27 mouse cellular contexts compared by ENCODE assay signal in genomic region chr5:129527162-129527561, GRCm38 (mm10). TPM values are rescaled to one million over a fixed set of nuclear protein-coding genes. Genes with fewer than 3 reads are reported as not detected.
DNase-seq lines count a peak whose midpoint lies in the region; ATAC-seq and TF ChIP-seq lines count a peak whose summit lies in the region.
"Had no signal": no experiment of that assay in that cellular context is flagged by ENCODE, and none has a peak within 500 bp of the region (broad histone marks: within the 10 kb centered on the region; RNA-seq: fewer than 3 reads in every experiment).

No protein-coding gene starts in this region.

- WGBS in kidney, adult 2 months: 72% methylated on average over 5 of the region's 5 CpGs

- ATAC-seq in megakaryocyte, adult 5-6 weeks (ENCODE audit: poor library complexity, severe bottlenecking): no peak
- ATAC-seq in megakaryocyte-erythroid progenitor cell, adult 5-6 weeks (replicated peaks; ENCODE audit: low FRiP score, low TSS enrichment, poor library complexity, severe bottlenecking): peak; percentile 56
- no peak for ATAC-seq in CD4-positive, CD25-positive, alpha-beta regulatory T cell, adult 4 months
- ATAC-seq: forebrain, embryonic 14.5 days; inflammation-experienced regulatory T-cells, adult 6 months; midbrain, embryonic 13.5 days had no signal

- no peak overlapping the region for H3K27ac ChIP-seq in kidney, adult 2 months (ENCODE audit: insufficient read depth, low read depth, low read length)
- H3K27ac ChIP-seq: heart, adult 2 months; heart, embryonic 13.5 days; hindbrain, embryonic 15.5 days; midbrain, embryonic 13.5 days; neural tube, embryonic 13.5 days; stomach, postnatal 0 days had no signal

- no peak for TF ChIP-seq POLR2A in kidney, adult 2 months (IDR thresholded peaks at IDR 0.05; ENCODE audit: low read depth, low read length)

- H3K4me1 ChIP-seq in kidney, adult 2 months (ENCODE audit: control insufficient read depth, insufficient read depth, low read length): no peaks in the 10 kb centered on the region
- peaks cover 66% of the 10 kb centered on the region for H3K4me1 ChIP-seq in megakaryocyte, embryonic 14.5 days
- H3K4me1 ChIP-seq: hindbrain, embryonic 15.5 days; midbrain, embryonic 13.5 days; neural tube, embryonic 13.5 days had no signal

- H3K27me3 ChIP-seq in kidney, adult 2 months (replicated peaks; ENCODE audit: control insufficient read depth, insufficient read depth, low read length): no peaks in the 10 kb centered on the region
- H3K27me3 ChIP-seq in megakaryocyte, embryonic 14.5 days (replicated peaks): no peaks in the 10 kb centered on the region
- H3K27me3 ChIP-seq: heart, embryonic 13.5 days; hindbrain, embryonic 15.5 days; midbrain, embryonic 13.5 days; neural tube, embryonic 13.5 days had no signal

- DNase-seq in kidney, adult 2 months: peak; percentile 23
- DNase-seq in kidney, postnatal 14 days: no peak
- peak; percentile 70 for DNase-seq in fibroblast of lung, adult 2 months (ENCODE audit: low read depth)
- no peak for DNase-seq in thymus, adult 18-20 months
- DNase-seq: adrenal gland, adult 8-10 months; cerebellum, adult 2 months; cerebellum, postnatal 14 days; heart, adult 2 months; heart, postnatal 10 days; kidney, adult 18-20 months; kidney, postnatal 4 days; left cerebral cortex, postnatal 4 days; lung, adult 18-20 months; lung, postnatal 10 days; right cerebral cortex, postnatal 4 days; thymus, postnatal 4 days had no signal

- no peak overlapping the region for H3K4me3 ChIP-seq in kidney, adult 2 months (ENCODE audit: insufficient read depth, low read depth, low read length)
- H3K4me3 ChIP-seq in megakaryocyte, embryonic 14.5 days (replicated peaks): peak overlapping the region; percentile 31
- H3K4me3 ChIP-seq: heart, adult 2 months; heart, embryonic 13.5 days; hindbrain, embryonic 15.5 days; midbrain, embryonic 13.5 days; neural tube, embryonic 13.5 days had no signal

- no peak for TF ChIP-seq CTCF in kidney, adult 2 months (conservative IDR thresholded peaks at IDR 0.05; ENCODE audit: insufficient read depth, insufficient read length, low read depth, low read length)

- peaks cover 2% of the 10 kb centered on the region; the same call in 1 of the 2 replicates for H3K36me3 ChIP-seq in kidney, adult 2 months (ENCODE audit: control insufficient read depth, insufficient read depth, low read length)
- peaks cover 99% of the 10 kb centered on the region for H3K36me3 ChIP-seq in megakaryocyte, embryonic 14.5 days (replicated peaks; ENCODE audit: low read length)

- H3K9me3 ChIP-seq in megakaryocyte, embryonic 14.5 days: no peaks in the 10 kb centered on the region
- H3K9me3 ChIP-seq: heart, embryonic 13.5 days; hindbrain, embryonic 15.5 days; midbrain, embryonic 13.5 days; neural tube, embryonic 13.5 days had no signal

RNA-seq across cellular contexts. Expression of gene Sfswap, which starts 26.1 kb away (rescaled TPM):
- polyA plus RNA-seq in kidney, adult 2 months (2012; rRNA removed): 43.8 and 55.6 TPM in 2 replicates
- polyA plus RNA-seq in megakaryocyte, embryonic 14.5 days (2012; ENCODE audit: insufficient read depth, low replicate concordance): 48.3 and 60.9 TPM in 2 replicates
- 48.3 and 48.8 TPM in 2 replicates for total RNA-seq in megakaryocyte, adult 5-6 weeks (2015)
- total RNA-seq in megakaryocyte, adult 5-6 weeks (2017): 57.6 and 74.0 TPM in 2 replicates
- 86.2 and 135 TPM in 2 replicates for total RNA-seq in megakaryocyte-erythroid progenitor cell, adult 5-6 weeks (2014; fragmentation: Nextera tagmentation)
- 62.5 and 64.0 TPM in 2 replicates for total RNA-seq in megakaryocyte-erythroid progenitor cell, adult 5-6 weeks (2017)
- 10 to 100 TPM; 29.7 to 36.1 TPM for polyA plus RNA-seq in CD4-positive, CD25-positive, alpha-beta regulatory T cell, adult 4 months (2017; shearing (Covaris generic))

RNA-seq across cellular contexts. Expression of gene Mmp17, which starts 56.8 kb away (rescaled TPM):
- 1.6 and 2.5 TPM in 2 replicates for polyA plus RNA-seq in kidney, adult 2 months (2012; rRNA removed)
- 0.76 TPM in 1 of 2 replicates, not detected in the other for polyA plus RNA-seq in megakaryocyte, embryonic 14.5 days (2012; ENCODE audit: insufficient read depth, low replicate concordance)
- total RNA-seq in megakaryocyte, adult 5-6 weeks (2015): 0.18 and 0.49 TPM in 2 replicates
- total RNA-seq in megakaryocyte, adult 5-6 weeks (2017): 0.04 TPM in 2 replicates
- total RNA-seq in megakaryocyte-erythroid progenitor cell, adult 5-6 weeks (2014; fragmentation: Nextera tagmentation): 0.40 TPM in 1 of 2 replicates, not detected in the other
- not detected in 2 replicates for total RNA-seq in megakaryocyte-erythroid progenitor cell, adult 5-6 weeks (2017)
- polyA plus RNA-seq in CD4-positive, CD25-positive, alpha-beta regulatory T cell, adult 4 months (2017; shearing (Covaris generic)): under 1 TPM in 1 of 2 experiments, not detected in 1; 0.75 TPM

Comparison
In these comparisons a context has a peak if more than half of its experiments do, and no peak if none do; other contexts are left out.
1. DNase-seq: peak in kidney, adult 2 months (single experiment) and fibroblast of lung, adult 2 months (single experiment); none in kidney, postnatal 14 days (single experiment) and thymus, adult 18-20 months (0 of 2).